Mouse (Mus musculus) CH12.LX (cell line): Measurements from ENCODE around the gene Olfr56. TPM values are rescaled to one million over a fixed set of nuclear protein-coding genes. Genes with fewer than 3 reads are reported as not detected.

Experiments used
- DNase-seq: peaks from one replicate; pipeline ENCODE4 v3.0.0-alpha.2; 2013; ENCODE audit errors: extremely low read depth
- H3K27ac ChIP-seq: 2 replicates; pipeline ENCODE4 v1.5.1; 2012; ENCODE audit warnings: low read depth, mild to moderate bottlenecking, control low read depth, moderate library complexity; ENCODE audit not compliant: insufficient read depth
- H3K27me3 ChIP-seq: replicated peaks from 2 replicates; pipeline ENCODE3; 2012; ENCODE audit warnings: inconsistent platforms
- H3K36me3 ChIP-seq, 2 experiments: replicated peaks in 1 of 2; 2 replicates each; pipeline versions ENCODE3 to v1.6.1; 2012; ENCODE audit warnings: inconsistent platforms in 1 of 2, low read length in 1 of 2, mild to moderate bottlenecking in 1 of 2, mixed read lengths in 1 of 2, moderate library complexity in 1 of 2; ENCODE audit not compliant: control insufficient read depth in 1 of 2, insufficient read depth in 1 of 2
- H3K4me1 ChIP-seq, 2 experiments: 2 replicates each; pipeline ENCODE4 v1.6.1; 2012; ENCODE audit warnings: inconsistent platforms in 1 of 2, moderate library complexity in 1 of 2; ENCODE audit not compliant: insufficient read depth in 2 of 2, control insufficient read depth in 1 of 2
- H3K4me2 ChIP-seq: 2 replicates; pipeline ENCODE4 v1.6.1; 2012; ENCODE audit warnings: low read depth, mild to moderate bottlenecking, control low read depth; ENCODE audit not compliant: poor library complexity, insufficient read depth, severe bottlenecking
- H3K4me3 ChIP-seq, 3 experiments: fragments of 150-350 bp in 1 of 3; sonication (generic) in 1 of 3; replicated peaks in 1 of 3; 2 replicates each; pipeline versions ENCODE3 to v1.5.1; 2011 to 2012; ENCODE audit warnings: low read depth in 2 of 3, low read length in 2 of 3, mild to moderate bottlenecking in 2 of 3, moderate library complexity in 2 of 3, control low read depth in 1 of 3, improper control_type of control experiment in 1 of 3, inconsistent platforms in 1 of 3, mixed read lengths in 1 of 3; ENCODE audit not compliant: poor library complexity in 1 of 3
- H3K79me2 ChIP-seq: replicated peaks from 2 replicates; pipeline ENCODE4 v1.6.1; 2012; ENCODE audit warnings: mild to moderate bottlenecking, moderate library complexity; ENCODE audit not compliant: control insufficient read depth, poor library complexity, insufficient read depth, severe bottlenecking; ENCODE audit errors: extremely low read depth
- H3K9ac ChIP-seq: 2 replicates; pipeline ENCODE4 v1.6.1; 2012; ENCODE audit warnings: low read depth, mild to moderate bottlenecking, control low read depth, moderate library complexity; ENCODE audit not compliant: insufficient read depth
- H3K9me3 ChIP-seq: replicated peaks from 2 replicates; pipeline ENCODE3; 2012; ENCODE audit warnings: low read length, inconsistent platforms, mixed read lengths
- BHLHE40 ChIP-seq: IDR thresholded peaks from 2 replicates; pipeline ENCODE4 v1.6.1; 2011; ENCODE audit warnings: mild to moderate bottlenecking, low read depth, low read length, improper control_type of control experiment
- E2F4 ChIP-seq: IDR thresholded peaks from 2 replicates; pipeline ENCODE4 v1.6.1; 2011; ENCODE audit warnings: low read depth, low read length, improper control_type of control experiment; ENCODE audit not compliant: insufficient replicate concordance
- EP300 ChIP-seq: IDR thresholded peaks from 2 replicates; pipeline ENCODE4 v1.6.1; 2011; ENCODE audit warnings: low read length, improper control_type of control experiment
- ETS1 ChIP-seq: conservative IDR thresholded peaks from 2 replicates; pipeline ENCODE4 v1.6.1; 2012; ENCODE audit warnings: low read depth, mild to moderate bottlenecking, inconsistent platforms, low read length, improper control_type of control experiment, moderate library complexity
- HCFC1 ChIP-seq: IDR thresholded peaks from 2 replicates; pipeline ENCODE4 v1.6.1; 2012; ENCODE audit warnings: low read depth, mild to moderate bottlenecking, inconsistent platforms, low read length, improper control_type of control experiment
- IRF4 ChIP-seq: IDR thresholded peaks from 2 replicates; pipeline ENCODE4 v1.6.1; 2014; ENCODE audit warnings: low read depth, mild to moderate bottlenecking, inconsistent platforms, low read length, improper control_type of control experiment
- JUN ChIP-seq: IDR thresholded peaks from 2 replicates; pipeline ENCODE4 v1.6.1; 2011; ENCODE audit warnings: low read depth, mild to moderate bottlenecking, low read length, improper control_type of control experiment, moderate library complexity; ENCODE audit not compliant: insufficient read depth
- MAX ChIP-seq: IDR thresholded peaks from 2 replicates; pipeline ENCODE4 v1.6.1; 2011; ENCODE audit warnings: low read length, improper control_type of control experiment
- MAZ ChIP-seq: IDR thresholded peaks from 2 replicates; pipeline ENCODE4 v1.6.1; 2012; ENCODE audit warnings: low read depth, mild to moderate bottlenecking, inconsistent platforms, low read length, improper control_type of control experiment, moderate library complexity
- MXI1 ChIP-seq: IDR thresholded peaks from 2 replicates; pipeline ENCODE4 v1.6.1; 2011; ENCODE audit warnings: mild to moderate bottlenecking, low read depth, low read length, improper control_type of control experiment
- MYC ChIP-seq: IDR thresholded peaks from 2 replicates; pipeline ENCODE4 v1.6.1; 2011; ENCODE audit warnings: low read depth, mild to moderate bottlenecking, improper control_type of control experiment, low read length
- NELFE ChIP-seq: IDR thresholded peaks from 2 replicates; pipeline ENCODE4 v1.6.1; 2011; ENCODE audit warnings: low read depth, low read length, improper control_type of control experiment
- NRF1 ChIP-seq: IDR thresholded peaks from 2 replicates; pipeline ENCODE4 v1.6.1; 2014; ENCODE audit warnings: low read depth, mild to moderate bottlenecking, inconsistent platforms, low read length, improper control_type of control experiment, moderate library complexity
- PAX5 ChIP-seq: IDR thresholded peaks from 2 replicates; pipeline ENCODE4 v1.6.1; 2012; ENCODE audit warnings: low read length, inconsistent platforms, mixed read lengths
- POLR2A ChIP-seq: IDR thresholded peaks from 2 replicates; pipeline ENCODE4 v1.6.1; 2011; ENCODE audit warnings: low read depth, mild to moderate bottlenecking, improper control_type of control experiment, low read length
- RAD21 ChIP-seq: IDR thresholded peaks from 2 replicates; pipeline ENCODE4 v1.6.1; 2011; ENCODE audit warnings: low read depth, mild to moderate bottlenecking, low read length, improper control_type of control experiment, moderate library complexity
- SIN3A ChIP-seq: IDR thresholded peaks from 2 replicates; pipeline ENCODE4 v1.6.1; 2012; ENCODE audit warnings: low read length, improper control_type of control experiment, inconsistent platforms
- SMC3 ChIP-seq: IDR thresholded peaks from 2 replicates; pipeline ENCODE4 v1.6.1; 2011; ENCODE audit warnings: low read depth, low read length, improper control_type of control experiment
- UBTF ChIP-seq: IDR thresholded peaks from 2 replicates; pipeline ENCODE4 v1.6.1; 2012; ENCODE audit warnings: low read depth, mild to moderate bottlenecking, inconsistent platforms, low read length, improper control_type of control experiment, moderate library complexity
- ZC3H11A ChIP-seq: IDR thresholded peaks from 2 replicates; pipeline ENCODE4 v1.6.1; 2012; ENCODE audit warnings: low read depth, mild to moderate bottlenecking, inconsistent platforms, low read length, improper control_type of control experiment
- ZKSCAN1 ChIP-seq: IDR thresholded peaks from 2 replicates; pipeline ENCODE4 v1.6.1; 2012; ENCODE audit warnings: low read depth, inconsistent platforms, low read length, improper control_type of control experiment, borderline replicate concordance
- ZNF384 ChIP-seq: IDR thresholded peaks from 2 replicates; pipeline ENCODE4 v1.6.1; 2012; ENCODE audit warnings: low read depth, low read length, improper control_type of control experiment, inconsistent platforms
- dilution Hi-C: fragments of 300-500 bp; cut with MboI; formaldehyde crosslinking; loops from 2 replicates; pipeline ENCODE4 v1.14.3; 2020; ENCODE audit warnings: low sequenced_read_pairs; ENCODE audit not compliant: extremely low pct_unique_long_range_greater_than_20kb, extremely low pct_ligation_motif_present
- in situ Hi-C: fragments of 300-500 bp; cut with MboI; formaldehyde crosslinking; loops from 3 replicates; pipeline ENCODE4 v1.14.3; 2019; ENCODE audit warnings: low sequenced_read_pairs, low pct_ligation_motif_present, low pct_unique_long_range_greater_than_20kb, mixed read lengths
- polyA plus RNA-seq: library from polyadenylated mRNA; unstranded; fragments of >175 nt; gene quantifications from 2 replicates; pipeline ENCODE4 v1.2.1, GENCODE M21; 2012; ENCODE audit warnings: low read depth; ENCODE audit not compliant: insufficient read length
- total RNA-seq, 2 experiments: library from RNA; depleted of rRNA; stranded (reverse); fragments of 300-350 nt in 1 of 2; fragments of >200 nt in 1 of 2; gene quantifications; 2 replicates each; pipeline ENCODE4 v1.2.3; 2012 to 2014

The Olfr56 gene
- total and polyA plus RNA-seq, 3 experiments, result not detected

DNA sequence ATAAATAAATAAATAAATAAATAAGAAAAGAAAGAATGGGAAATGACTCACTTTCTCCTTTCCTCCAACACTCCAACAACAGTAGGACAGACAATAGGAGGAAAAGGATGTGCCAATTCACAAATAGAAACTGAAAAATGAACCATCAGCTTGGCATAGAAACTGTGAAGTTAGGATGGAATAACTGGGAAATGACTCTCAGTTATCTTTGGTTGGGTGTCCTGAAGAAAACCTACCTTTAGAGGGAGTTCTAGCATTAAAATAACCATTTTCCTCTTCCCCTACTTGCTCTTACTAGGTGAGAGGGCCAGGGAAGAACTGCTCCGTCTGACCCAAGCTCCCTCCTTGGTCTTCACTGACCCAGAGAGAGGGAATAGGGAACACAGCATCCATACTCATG, 127.1 kb downstream of the Olfr56 start:
- dilution Hi-C loops, result no loop called here

DNA sequence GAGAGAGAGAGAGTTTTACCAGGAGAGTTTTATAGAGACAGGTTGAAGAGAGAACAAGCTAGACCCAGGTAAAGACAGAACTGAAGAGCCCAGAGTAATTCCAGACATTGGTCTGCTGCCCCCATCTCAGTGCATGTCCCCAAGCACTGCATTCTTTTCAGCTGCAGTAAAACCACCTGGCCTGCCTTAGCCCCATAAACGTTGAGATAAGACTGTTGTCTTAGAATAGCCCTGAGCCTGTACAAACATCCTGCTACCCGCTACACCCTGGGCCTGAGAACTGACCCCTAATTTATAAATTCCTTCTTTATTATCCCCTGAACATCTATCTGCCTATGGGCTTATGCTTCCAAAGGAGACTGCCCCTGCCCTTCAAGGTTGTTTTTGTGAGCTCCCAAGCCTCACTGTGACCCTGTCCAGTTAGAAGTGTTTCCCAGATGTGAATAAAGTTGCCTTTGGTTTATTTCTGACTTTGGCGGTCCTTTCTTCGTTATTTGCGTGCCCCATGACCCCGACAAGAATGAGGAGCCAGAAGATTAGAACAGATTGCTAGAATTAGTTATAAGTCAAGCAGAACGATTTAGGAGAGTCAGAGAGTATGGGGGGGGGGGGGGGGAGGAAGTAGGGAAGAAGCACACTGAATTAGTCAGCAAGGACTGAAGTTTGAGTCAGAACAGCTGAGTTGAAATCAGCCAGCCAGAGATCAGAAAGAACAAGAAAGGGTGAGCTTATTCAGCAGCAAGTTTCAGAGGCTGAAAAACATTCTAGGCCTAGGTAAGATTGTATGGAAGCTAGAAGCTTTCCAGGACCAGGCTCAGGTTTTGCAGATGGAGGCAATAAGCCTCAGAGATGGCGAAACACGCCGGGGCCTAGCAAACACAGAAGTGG, 129.2 kb downstream of the Olfr56 start:
- Histone ChIP-seq H3K36me3 (peaks cover 0 to 2% of the 10 kb centered on the region in 2 experiments), H3K79me2 (no peaks in the 10 kb centered on the region), H3K4me1 (peaks cover 4 to 25% of the 10 kb centered on the region in 2 experiments; a peak in 3 of 4 replicates), H3K4me3 (no peak overlapping the region), H3K4me2 (no peak overlapping the region), H3K27me3 (peaks cover 2% of the 10 kb centered on the region), H3K9ac (peak overlapping the region; percentile 10), H3K27ac (0 out of 2 replicates have a peak overlapping the region, but pooled peaks have one; percentile 3), H3K9me3 (no peaks in the 10 kb centered on the region)
- TF ChIP-seq EP300 (no peak), SIN3A (0 out of 2 replicates have a peak, but pooled peaks have one; percentile 33), IRF4 (peak; percentile 62), ETS1 (peak; percentile 60), NELFE (no peak), ZNF384 (peak; percentile 14; the same call in 1 of the 2 replicates)
- peak; percentile 60 for DNase-seq
- in situ Hi-C loops, result loop anchor here (25.0 kb wide), 1 partner anchor 154 kb away; no protein-coding TSS in a partner anchor
- dilution Hi-C loops, result no loop called here

More for the DNA sequence above, 127.1 kb downstream of the Olfr56 start:
- H3K4me1 ChIP-seq, result peaks cover 10 to 43% of the 10 kb centered on the region in 2 experiments; a peak in 3 of 4 replicates
- no peak for DNase-seq
- no peak overlapping the region for H3K9ac ChIP-seq
- H3K4me2 ChIP-seq, result no peak overlapping the region
- TF ChIP-seq MAX (no peak), NELFE (no peak), PAX5 (no peak), SMC3 (no peak), MAZ (no peak), E2F4 (no peak)
- in situ Hi-C loops, result loop anchor here (25.0 kb wide), 1 partner anchor 157 kb away; no protein-coding TSS in a partner anchor
- no peak overlapping the region for H3K27ac ChIP-seq
- H3K4me3 ChIP-seq, result no peak overlapping the region
- no peaks in the 10 kb centered on the region for H3K79me2 ChIP-seq
- no peaks in the 10 kb centered on the region for H3K9me3 ChIP-seq
- no peaks in the 10 kb centered on the region for H3K27me3 ChIP-seq
- H3K36me3 ChIP-seq, result peaks cover 0 to 3% of the 10 kb centered on the region in 2 experiments

DNA sequence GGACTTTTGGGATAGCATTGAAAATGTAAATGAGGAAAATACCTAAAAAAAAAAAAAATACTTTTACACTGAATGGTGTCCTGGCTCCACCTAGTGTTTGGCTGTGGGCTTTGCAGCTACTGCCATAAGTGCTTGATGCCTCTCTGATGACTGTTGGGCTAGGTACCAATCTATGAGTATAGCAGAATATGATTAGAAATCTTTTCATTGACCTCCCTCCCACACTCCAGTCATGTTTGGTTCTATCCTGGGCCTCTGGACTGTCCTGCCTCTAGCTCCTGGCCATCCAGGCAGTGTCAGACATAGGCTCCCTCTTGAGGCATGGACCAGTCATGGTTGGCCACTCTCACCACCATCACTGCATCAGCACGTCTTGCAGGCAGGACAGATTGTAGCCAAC, 130.1 kb downstream of the Olfr56 start:
- H3K9ac ChIP-seq, result no peak overlapping the region
- no peak overlapping the region for H3K4me3 ChIP-seq
- no peaks in the 10 kb centered on the region for H3K9me3 ChIP-seq
- no peak overlapping the region for H3K4me2 ChIP-seq
- DNase-seq, result peak; percentile 82
- peaks cover 2% of the 10 kb centered on the region for H3K27me3 ChIP-seq
- H3K4me1 ChIP-seq, result peaks cover 4 to 16% of the 10 kb centered on the region in 2 experiments; a peak in 3 of 4 replicates
- H3K79me2 ChIP-seq, result no peaks in the 10 kb centered on the region
- no peak overlapping the region for H3K27ac ChIP-seq
- in situ Hi-C loops, result loop anchor here (25.0 kb wide), 1 partner anchor 153 kb away; no protein-coding TSS in a partner anchor
- H3K36me3 ChIP-seq, result no peaks in the 10 kb centered on the region
- dilution Hi-C loops, result no loop called here
- peak; percentile 68; the same call in 1 of the 2 replicates for TF ChIP-seq UBTF
- TF ChIP-seq SIN3A, result 0 out of 2 replicates have a peak, but pooled peaks have one; percentile 39
- TF ChIP-seq SMC3, result peak; percentile 78
- peak; percentile 72 for TF ChIP-seq RAD21
- TF ChIP-seq JUN, result no peak
- peak; percentile 95 for TF ChIP-seq ZNF384
- TF ChIP-seq IRF4, result 0 out of 2 replicates have a peak, but pooled peaks have one; percentile 6
- no peak; the same call in 1 of the 2 replicates for TF ChIP-seq ZKSCAN1
- TF ChIP-seq NELFE, result peak; percentile 30; the same call in 1 of the 2 replicates
- TF ChIP-seq HCFC1, result peak; percentile 25; the same call in 1 of the 2 replicates
- no peak for TF ChIP-seq NRF1
- no peak for TF ChIP-seq MXI1
- TF ChIP-seq ZC3H11A, result peak; percentile 73
- TF ChIP-seq BHLHE40, result no peak
- no peak for TF ChIP-seq E2F4
- no peak for TF ChIP-seq POLR2A
- TF ChIP-seq MYC, result no peak
